Mouse (Mus musculus): ENCODE measurements around the gene Armc2. TPM values are rescaled to one million over a fixed set of nuclear protein-coding genes. Genes with fewer than 3 reads are reported as not detected.

Gene Armc2
- polyA plus RNA-seq, 1 experiment from 2014 or later: 7.1 TPM

DNA sequence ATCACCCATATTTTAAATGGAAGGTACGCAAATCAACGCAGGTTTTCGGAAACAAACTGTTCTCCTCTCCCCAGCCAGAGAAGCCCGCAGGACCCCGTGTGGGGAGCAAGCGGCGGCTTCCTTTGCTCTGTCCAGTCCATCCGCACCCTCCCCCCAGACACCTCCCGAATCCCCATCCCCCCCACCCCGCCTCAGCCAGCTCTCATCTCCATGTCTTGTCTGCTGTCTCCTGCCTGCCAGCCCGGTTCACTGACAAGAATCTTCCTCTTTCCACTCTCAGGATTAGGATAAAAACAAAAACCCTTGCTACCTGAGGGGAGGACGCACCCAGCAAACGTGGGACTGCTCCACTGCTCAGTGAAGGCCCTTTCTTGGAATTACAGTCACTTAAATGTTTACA is 27.3 kb downstream of the Armc2 start:
- Histone ChIP-seq H3K4me3 (no peak overlapping the region), H3K27ac (no peak overlapping the region), H3K4me1 (replicated peaks) (peaks cover 6% of the 10 kb centered on the region; the same call in 1 of the 2 replicates), H3K27me3 (0 out of 2 replicates have a peak, but pooled peaks cover 17% of the 10 kb centered on the region), H3K36me3 (no peaks in the 10 kb centered on the region), H3K9me3 (no peaks in the 10 kb centered on the region), H3K4me2 (no peak overlapping the region), H3K9ac (no peak overlapping the region)
- 22% methylated on average over 13 of the region's 13 CpGs for WGBS
- ATAC-seq (ENCODE audit: low FRiP score): no peak

DNA sequence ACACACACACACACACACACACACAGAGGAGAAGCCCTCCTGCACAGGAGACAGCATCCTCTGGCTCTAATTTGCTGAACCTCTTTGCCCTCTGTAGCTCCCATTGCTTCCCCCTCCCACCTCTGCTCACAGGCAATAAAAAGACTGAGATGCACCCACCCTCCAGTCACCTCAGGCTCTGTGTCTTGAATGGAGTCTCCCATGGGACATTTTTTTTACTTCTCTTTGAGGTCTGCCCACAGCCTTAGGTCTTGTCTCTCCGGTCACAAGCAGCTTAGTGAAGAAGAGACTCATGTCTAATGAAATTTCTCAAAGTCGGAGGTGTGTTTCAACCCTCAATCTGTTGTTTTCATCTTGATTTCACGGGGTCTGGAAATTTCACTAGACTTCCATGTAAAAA is 29.3 kb downstream of the Armc2 start:
- H3K9me3 ChIP-seq: no peaks in the 10 kb centered on the region
- no peak overlapping the region for H3K4me3 ChIP-seq
- H3K27me3 ChIP-seq: 0 out of 2 replicates have a peak, but pooled peaks cover 17% of the 10 kb centered on the region
- no peak for ATAC-seq (ENCODE audit: low FRiP score)
- no peak overlapping the region for H3K4me2 ChIP-seq
- H3K36me3 ChIP-seq: no peaks in the 10 kb centered on the region
- WGBS: 90% methylated on average over 3 of the region's 3 CpGs
- no peak overlapping the region for H3K9ac ChIP-seq
- H3K27ac ChIP-seq: no peak overlapping the region
- H3K4me1 ChIP-seq (replicated peaks): 0 out of 2 replicates have a peak, but pooled peaks cover 6% of the 10 kb centered on the region

DNA sequence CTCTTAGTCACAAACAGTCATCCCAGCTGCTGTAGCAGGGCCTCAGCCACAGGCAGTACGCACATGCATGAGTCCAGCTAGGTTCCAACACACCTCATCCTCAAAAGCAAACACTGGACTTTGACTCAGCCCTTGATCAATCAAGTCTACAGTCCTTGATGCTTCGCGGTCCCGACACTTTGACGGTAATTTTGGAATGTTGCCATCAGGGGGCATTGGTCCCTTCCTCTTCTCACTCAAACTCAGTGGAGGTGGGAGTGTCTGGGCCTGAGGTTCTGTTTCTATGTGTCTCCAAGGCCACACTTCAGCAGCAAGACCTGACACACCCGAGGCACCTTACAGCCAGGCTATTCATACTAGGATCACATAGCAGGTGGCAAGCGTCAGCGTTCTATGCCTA is 32.1 kb downstream of the Armc2 start:
- 0 out of 2 replicates have a peak, but pooled peaks cover 3% of the 10 kb centered on the region for H3K4me1 ChIP-seq (replicated peaks)
- no peaks in the 10 kb centered on the region for H3K9me3 ChIP-seq
- no peak overlapping the region for H3K27ac ChIP-seq
- H3K4me2 ChIP-seq: no peak overlapping the region
- H3K27me3 ChIP-seq: 0 out of 2 replicates have a peak, but pooled peaks cover 8% of the 10 kb centered on the region
- no peak overlapping the region for H3K4me3 ChIP-seq
- no peak overlapping the region for H3K9ac ChIP-seq
- no peaks in the 10 kb centered on the region for H3K36me3 ChIP-seq
- no peak for ATAC-seq (ENCODE audit: low FRiP score)
- 86% methylated on average over 8 of the region's 8 CpGs for WGBS

DNA sequence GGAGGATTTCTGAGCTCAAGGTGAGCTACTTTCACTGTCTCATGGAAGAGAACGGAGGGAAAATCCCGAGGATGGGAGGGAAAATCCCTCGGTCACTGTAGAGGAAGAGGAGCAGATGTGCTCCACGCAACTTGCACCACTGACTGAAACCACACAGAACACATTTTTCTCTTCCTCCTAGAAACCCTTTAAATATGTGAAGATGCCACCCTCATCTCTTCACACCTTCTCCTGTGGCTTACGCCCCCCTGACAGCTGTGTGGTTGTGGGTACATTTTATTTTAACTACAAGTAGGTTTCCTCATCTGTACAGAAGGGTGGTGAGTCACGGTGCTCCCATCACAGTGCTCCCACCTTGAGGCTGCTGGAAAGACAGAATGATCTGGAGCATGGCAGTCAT is 34.0 kb downstream of the Armc2 start:
- WGBS: 95% methylated on average over 6 of the region's 6 CpGs
- H3K4me2 ChIP-seq: no peak overlapping the region
- H3K27me3 ChIP-seq: 0 out of 2 replicates have a peak, but pooled peaks cover 3% of the 10 kb centered on the region
- ATAC-seq (ENCODE audit: low FRiP score): no peak
- H3K27ac ChIP-seq: no peak overlapping the region
- H3K9me3 ChIP-seq: no peaks in the 10 kb centered on the region
- no peak overlapping the region for H3K9ac ChIP-seq
- no peaks in the 10 kb centered on the region for H3K4me1 ChIP-seq (replicated peaks)
- no peak overlapping the region for H3K4me3 ChIP-seq
- H3K36me3 ChIP-seq: no peaks in the 10 kb centered on the region

- Histone ChIP-seq H3K36me3 (no peaks in the 10 kb centered on the region), H3K9me3 (no peaks in the 10 kb centered on the region), H3K9ac (no peak overlapping the region), H3K27ac (no peak overlapping the region), H3K4me2 (no peak overlapping the region), H3K4me1 (replicated peaks) (no peaks in the 10 kb centered on the region), H3K27me3 (0 out of 2 replicates have a peak, but pooled peaks cover 3% of the 10 kb centered on the region), H3K4me3 (no peak overlapping the region)
- WGBS: 78% methylated on average over 7 of the region's 7 CpGs
- no peak for ATAC-seq (ENCODE audit: low FRiP score)
Observed at GRCm38 (mm10) chr10:41982821-41983220, 35.4 kb downstream of the Armc2 start.

DNA sequence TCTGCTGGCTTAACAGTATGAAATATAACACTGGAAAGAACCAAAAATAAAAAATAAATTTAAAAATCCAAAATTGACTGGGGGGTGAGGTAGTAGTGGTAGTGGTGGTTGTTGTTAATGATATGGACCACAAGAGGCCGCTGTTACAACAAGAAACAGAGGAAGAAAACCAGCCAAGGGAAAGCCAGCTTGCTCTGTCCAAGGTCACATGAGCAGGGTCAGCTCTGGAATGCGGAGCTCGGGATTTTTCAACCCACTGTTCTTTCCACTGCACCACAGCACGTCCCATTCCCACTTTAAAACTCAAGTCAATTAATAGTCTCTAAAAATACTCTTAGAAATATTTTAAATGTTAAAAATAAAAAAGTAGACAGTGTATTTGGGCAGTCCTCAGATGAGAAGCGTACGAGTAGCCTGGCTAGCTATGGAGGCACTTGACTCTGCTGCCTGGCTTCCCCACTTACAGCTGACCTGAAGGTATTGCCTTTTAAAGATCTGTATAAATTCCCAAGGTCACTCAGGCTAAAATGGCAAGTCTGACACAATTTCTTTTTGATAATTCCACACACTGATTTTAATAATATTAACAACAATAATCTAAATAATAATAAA is 37.4 kb downstream of the Armc2 start:
- ATAC-seq (ENCODE audit: low FRiP score): peak; percentile 65
- no peaks in the 10 kb centered on the region for H3K4me1 ChIP-seq (replicated peaks)
- H3K4me2 ChIP-seq: no peak overlapping the region
- H3K9ac ChIP-seq: no peak overlapping the region
- no peak overlapping the region for H3K27ac ChIP-seq
- H3K27me3 ChIP-seq: 0 out of 2 replicates have a peak, but pooled peaks cover 3% of the 10 kb centered on the region
- 27% methylated on average over 6 of the region's 6 CpGs for WGBS
- H3K36me3 ChIP-seq: no peaks in the 10 kb centered on the region
- H3K9me3 ChIP-seq: no peaks in the 10 kb centered on the region
- H3K4me3 ChIP-seq: no peak overlapping the region

DNA sequence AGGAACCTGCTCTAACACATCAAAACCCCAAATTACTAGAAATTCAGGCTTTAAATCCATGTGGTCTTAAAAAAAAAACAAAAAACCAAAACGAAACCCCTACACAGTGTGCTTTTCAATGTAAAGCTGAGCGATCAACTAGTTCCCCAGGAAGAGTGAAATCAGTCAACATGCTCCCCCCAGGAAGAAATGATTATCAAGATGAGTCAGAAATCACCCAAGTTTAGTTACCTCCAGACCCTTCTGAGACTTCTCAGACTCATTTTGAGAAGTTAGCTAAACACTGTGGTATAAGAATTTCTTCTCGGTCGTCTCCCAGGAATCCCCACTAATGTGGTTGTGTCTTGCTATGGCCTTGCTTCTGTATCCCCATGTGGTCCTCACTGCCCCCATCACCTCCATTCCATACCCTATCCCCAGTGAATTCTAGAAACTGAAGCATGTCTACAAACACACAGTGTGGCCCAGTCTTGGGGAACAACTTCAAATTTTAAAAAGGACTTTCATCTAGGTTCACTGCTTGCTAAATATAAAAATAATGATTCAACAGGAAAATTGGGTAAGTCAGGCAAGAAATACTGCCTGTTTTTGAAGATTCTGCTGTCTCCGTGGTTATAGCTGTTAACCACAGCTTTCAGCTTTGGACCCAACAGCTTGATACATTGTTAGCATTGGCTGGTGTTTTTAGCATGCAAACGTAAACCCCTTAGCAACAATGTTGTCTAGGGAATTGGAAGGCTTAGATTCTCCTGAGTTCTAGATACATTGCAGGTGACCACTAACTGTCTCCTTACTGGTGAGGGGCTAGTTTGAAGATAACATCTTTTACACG is 39.6 kb downstream of the Armc2 start:
- H3K9me3 ChIP-seq: no peaks in the 10 kb centered on the region
- H3K4me3 ChIP-seq: no peak overlapping the region
- H3K9ac ChIP-seq: no peak overlapping the region
- no peak for ATAC-seq (ENCODE audit: low FRiP score)
- H3K36me3 ChIP-seq: no peaks in the 10 kb centered on the region
- 84% methylated on average over 7 of the region's 7 CpGs for WGBS
- H3K27me3 ChIP-seq: 0 out of 2 replicates have a peak, but pooled peaks cover 3% of the 10 kb centered on the region
- no peak overlapping the region for H3K27ac ChIP-seq
- no peaks in the 10 kb centered on the region for H3K4me1 ChIP-seq (replicated peaks)
- no peak overlapping the region for H3K4me2 ChIP-seq

DNA sequence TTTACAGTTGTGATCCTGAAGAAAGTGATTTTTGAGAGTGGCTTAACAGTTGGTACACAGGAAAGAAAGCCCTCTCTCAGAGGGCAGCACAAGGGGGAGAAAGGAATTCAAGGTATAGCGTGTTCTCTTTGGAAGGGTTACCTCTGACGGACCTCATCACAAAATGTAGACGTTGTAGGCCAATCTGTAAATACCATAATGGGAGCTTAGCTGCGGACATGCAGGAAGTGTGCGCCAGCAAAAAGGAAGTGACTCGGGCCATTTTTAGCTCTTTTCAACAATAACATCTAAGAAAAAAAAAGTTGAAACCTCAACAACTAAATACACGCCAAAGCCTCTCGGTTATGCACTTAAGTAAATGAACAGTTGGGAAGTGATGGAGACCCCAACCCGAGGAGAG is 45.6 kb downstream of the Armc2 start:
- Histone ChIP-seq H3K4me1 (replicated peaks) (no peaks in the 10 kb centered on the region), H3K36me3 (no peaks in the 10 kb centered on the region), H3K27ac (no peak overlapping the region), H3K9ac (no peak overlapping the region), H3K9me3 (no peaks in the 10 kb centered on the region), H3K4me2 (no peak overlapping the region), H3K27me3 (no peaks in the 10 kb centered on the region), H3K4me3 (no peak overlapping the region)
- no peak for ATAC-seq (ENCODE audit: low FRiP score)
- 87% methylated on average over 9 of the region's 9 CpGs for WGBS

- no peaks in the 10 kb centered on the region for H3K36me3 ChIP-seq
- H3K4me1 ChIP-seq (replicated peaks): no peaks in the 10 kb centered on the region; the same call in 1 of the 2 replicates
- 86% methylated on average over 11 of the region's 11 CpGs for WGBS
- no peak overlapping the region for H3K27ac ChIP-seq
- H3K4me2 ChIP-seq: no peak overlapping the region
- no peaks in the 10 kb centered on the region for H3K27me3 ChIP-seq
- no peak overlapping the region for H3K4me3 ChIP-seq
- no peaks in the 10 kb centered on the region for H3K9me3 ChIP-seq
- ATAC-seq (ENCODE audit: low FRiP score): no peak
- no peak overlapping the region for H3K9ac ChIP-seq
Observed at GRCm38 (mm10) chr10:41967915-41968635, 50.2 kb downstream of the Armc2 start.

DNA sequence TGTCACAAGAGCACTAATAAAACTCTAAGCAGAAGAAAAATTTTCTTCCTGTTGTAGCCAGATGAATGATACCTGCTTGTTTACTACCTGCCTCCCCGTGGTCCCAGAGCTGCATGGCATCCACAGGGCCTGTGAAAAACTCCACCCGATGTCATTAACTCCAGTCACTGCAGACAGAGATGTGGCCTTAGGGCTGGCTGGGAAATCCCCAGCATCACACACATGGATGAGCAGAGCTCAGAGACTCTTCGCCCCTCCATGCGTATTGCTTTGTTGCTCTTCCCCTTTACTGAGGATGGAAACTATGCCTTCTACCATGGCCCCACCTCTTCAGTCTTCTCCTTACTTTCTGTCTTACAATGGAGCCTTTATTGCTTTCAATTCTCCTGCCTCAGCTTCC is 55.5 kb downstream of the Armc2 start:
- Histone ChIP-seq H3K27ac (no peak overlapping the region), H3K4me2 (no peak overlapping the region), H3K27me3 (no peaks in the 10 kb centered on the region), H3K4me3 (no peak overlapping the region), H3K4me1 (replicated peaks) (no peaks in the 10 kb centered on the region; the same call in 1 of the 2 replicates), H3K36me3 (no peaks in the 10 kb centered on the region), H3K9me3 (no peaks in the 10 kb centered on the region), H3K9ac (no peak overlapping the region)
- 35% methylated on average over 4 of the region's 4 CpGs for WGBS
- no peak for ATAC-seq (ENCODE audit: low FRiP score)

DNA sequence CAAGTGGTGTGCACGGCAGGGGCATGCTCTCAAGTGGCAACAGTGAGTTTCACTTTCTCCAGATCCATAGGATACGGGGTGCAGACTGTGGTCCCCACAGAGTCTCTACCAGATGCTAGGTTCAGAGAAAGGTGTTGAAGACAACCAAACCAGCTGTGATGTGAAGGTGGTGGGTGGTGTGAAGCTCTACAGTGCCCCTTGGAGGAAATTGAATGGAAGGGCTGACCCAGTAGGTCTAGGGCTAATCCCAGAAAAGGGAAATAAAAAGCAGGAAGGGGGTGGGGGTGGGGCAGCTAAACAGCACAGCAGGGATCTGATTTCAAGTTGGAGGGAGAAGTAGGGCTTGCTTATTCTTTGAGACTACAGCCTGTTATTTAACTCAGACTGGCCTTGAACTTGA is 58.4 kb downstream of the Armc2 start:
- Histone ChIP-seq H3K36me3 (no peaks in the 10 kb centered on the region), H3K27ac (no peak overlapping the region), H3K27me3 (no peaks in the 10 kb centered on the region), H3K9me3 (no peaks in the 10 kb centered on the region), H3K9ac (no peak overlapping the region), H3K4me3 (no peak overlapping the region), H3K4me2 (no peak overlapping the region), H3K4me1 (replicated peaks) (no peaks in the 10 kb centered on the region; the same call in 1 of the 2 replicates)
- WGBS: 81% methylated on average over 2 of the region's 2 CpGs
- ATAC-seq (ENCODE audit: low FRiP score): no peak

DNA sequence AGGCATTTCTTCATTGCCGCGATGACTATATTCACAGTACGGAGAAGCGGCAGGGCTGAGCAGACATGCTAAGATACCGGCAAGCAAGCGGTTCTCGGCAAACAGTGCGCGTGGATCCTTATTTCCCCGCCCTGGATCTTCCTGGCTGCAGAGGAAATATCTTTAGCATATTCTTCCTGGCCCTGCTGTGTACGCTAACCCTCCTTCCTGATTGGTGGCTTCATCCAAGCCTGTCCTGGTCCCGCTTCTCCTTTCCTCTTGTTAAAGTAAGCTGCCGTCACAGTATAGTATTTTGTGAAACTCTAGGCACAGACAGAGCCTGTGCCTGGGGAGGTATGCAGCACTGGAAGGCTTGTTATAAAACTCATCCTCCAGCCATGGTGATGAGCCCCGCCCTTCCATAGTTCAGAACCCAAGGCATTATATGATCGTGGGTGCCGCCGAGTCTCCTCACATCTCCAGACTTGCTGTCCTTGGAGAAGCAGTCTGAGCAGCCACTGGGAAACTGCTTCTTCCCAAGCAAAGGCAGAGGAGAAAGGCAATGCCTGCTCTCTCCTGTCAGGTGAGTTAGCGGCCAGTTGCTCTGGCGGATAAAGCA is 59.5 kb downstream of the Armc2 start:
- Histone ChIP-seq H3K9me3 (no peaks in the 10 kb centered on the region), H3K9ac (no peak overlapping the region), H3K36me3 (no peaks in the 10 kb centered on the region), H3K4me1 (replicated peaks) (no peaks in the 10 kb centered on the region; the same call in 1 of the 2 replicates), H3K27ac (no peak overlapping the region), H3K4me3 (no peak overlapping the region), H3K4me2 (no peak overlapping the region), H3K27me3 (no peaks in the 10 kb centered on the region)
- ATAC-seq (ENCODE audit: low FRiP score): no peak
- WGBS: 95% methylated on average over 19 of the region's 19 CpGs
